8 mouse cellular contexts compared by ENCODE assay signal in genomic region chr12:16185431-16185923, GRCm38 (mm10).
DNase-seq lines count a peak whose midpoint lies in the region; ATAC-seq and TF ChIP-seq lines count a peak whose summit lies in the region.

No protein-coding gene starts in this region.

- H3K9ac ChIP-seq in liver, embryonic 16.5 days (ENCODE audit: low read depth, low read length) = no peak overlapping the region

- 6% methylated on average over 14 of the region's 14 CpGs for WGBS in liver, embryonic 16.5 days (ENCODE audit: insufficient replicate concordance)

- no peak overlapping the region for H3K4me3 ChIP-seq in G1E (ENCODE audit: low read depth, low read length)
- H3K4me3 ChIP-seq in liver, embryonic 16.5 days (ENCODE audit: low read depth, low read length) = no peak overlapping the region

- intact Hi-C loops in heart, postnatal 10 days (cut with DNase I) = loop anchor here (5.0 to 10.0 kb wide), 2 partner anchors 168 to 651 kb away; no protein-coding TSS in a partner anchor

- 0 out of 2 replicates have a peak overlapping the region, but pooled peaks have one; percentile 10 for H3K4me2 ChIP-seq in liver, embryonic 16.5 days (ENCODE audit: low read depth, low read length)

- H3K27ac ChIP-seq in liver, embryonic 16.5 days (ENCODE audit: low read length) = no peak overlapping the region

- TF ChIP-seq CTCF in G1E (IDR thresholded peaks at IDR 0.05; ENCODE audit: low read depth, low read length) = no peak

- no peak for DNase-seq in G1E (ENCODE audit: low spot score)
- peak; percentile 49 for DNase-seq in c-Kit-positive CD71-positive TER-119-positive erythroid progenitor cells, embryonic 14.5 days (ENCODE audit: low spot score)
- peak; percentile 82 to 85 for DNase-seq in heart, postnatal 10 days
- peak; percentile 42 to 68 for DNase-seq in spleen, postnatal 4 days (ENCODE audit: low spot score in 2 of 2)
- no peak for DNase-seq in frontal cortex, adult 2 months (ENCODE audit: extremely low spot score in 1 of 2, low spot score in 1 of 2)
- no peak for DNase-seq in right cerebral cortex, adult 18-20 months
- no peak for DNase-seq in adrenal gland, postnatal 4 days (ENCODE audit: low spot score in 2 of 2)

- H3K4me1 ChIP-seq in G1E (ENCODE audit: insufficient read depth, low read depth, low read length) = no peaks in the 10 kb centered on the region
- H3K4me1 ChIP-seq in liver, embryonic 16.5 days (ENCODE audit: control insufficient read depth, low read depth, low read length) = peaks cover 2% of the 10 kb centered on the region; the same call in 1 of the 2 replicates

- no peaks in the 10 kb centered on the region for H3K27me3 ChIP-seq in G1E (ENCODE audit: insufficient read depth, low read length)
- H3K27me3 ChIP-seq in liver, embryonic 16.5 days (ENCODE audit: control insufficient read depth, insufficient read depth, low read depth, low read length) = no peaks in the 10 kb centered on the region

- H3K36me3 ChIP-seq in G1E (replicated peaks) = no peaks in the 10 kb centered on the region
- no peaks in the 10 kb centered on the region for H3K36me3 ChIP-seq in liver, embryonic 16.5 days (ENCODE audit: control insufficient read depth, insufficient read depth)

- H3K9me3 ChIP-seq in G1E (replicated peaks) = no peaks in the 10 kb centered on the region
- H3K9me3 ChIP-seq in liver, embryonic 16.5 days (replicated peaks; ENCODE audit: control insufficient read depth, low read length) = no peaks in the 10 kb centered on the region

- peak; percentile 92 for ATAC-seq in G1E (ENCODE audit: extremely low read depth, insufficient number of reproducible peaks, low FRiP score, poor library complexity, severe bottlenecking)
- peak; percentile 59 for ATAC-seq in liver, embryonic 16.5 days (ENCODE audit: low read depth)

Comparison
In these comparisons a context has a peak if more than half of its experiments do, and no peak if none do; other contexts are left out.
1. DNase-seq: peak in c-Kit-positive CD71-positive TER-119-positive erythroid progenitor cells, embryonic 14.5 days (single experiment), heart, postnatal 10 days (2 of 2) and spleen, postnatal 4 days (2 of 2); none in G1E (single experiment), frontal cortex, adult 2 months (0 of 2), right cerebral cortex, adult 18-20 months (single experiment) and adrenal gland, postnatal 4 days (0 of 2).